Mouse (Mus musculus) hindbrain, embryonic 10.5 days (tissue): ENCODE measurements at regions not wholly inside any gene's neighbourhood (a gene's known extent, or its start where the extent isn't known, plus 50 kb on each side); places are given as distances from the start of the nearest gene placed in this dataset.

Source experiments
- DNase-seq: peaks from one replicate; pipeline ENCODE4 v3.0.0-alpha.2; 2017; ENCODE audit warnings: low spot score
- H3K27ac ChIP-seq: fragments of 300-500 bp; sonication (generic); 2 replicates; pipeline ENCODE4 v1.5.1; 2016; ENCODE audit warnings: mild to moderate bottlenecking, moderate library complexity
- H3K27me3 ChIP-seq: fragments of 300-500 bp; sonication (generic); 2 replicates; pipeline ENCODE4 v1.6.1; 2016; ENCODE audit warnings: mild to moderate bottlenecking; ENCODE audit not compliant: poor library complexity, insufficient read depth, severe bottlenecking
- H3K36me3 ChIP-seq: fragments of 300-500 bp; sonication (generic); 2 replicates; pipeline ENCODE4 v1.6.1; 2016; ENCODE audit warnings: mild to moderate bottlenecking, moderate library complexity
- H3K4me1 ChIP-seq: fragments of 300-500 bp; sonication (generic); replicated peaks from 2 replicates; pipeline ENCODE4 v1.6.1; 2016; ENCODE audit warnings: mild to moderate bottlenecking
- H3K4me3 ChIP-seq: fragments of 300-500 bp; sonication (generic); 2 replicates; pipeline ENCODE4 v1.5.1; 2016; ENCODE audit warnings: mild to moderate bottlenecking, moderate library complexity
- H3K9me3 ChIP-seq: fragments of 300-500 bp; sonication (generic); 2 replicates; pipeline ENCODE4 v1.6.1; 2016; ENCODE audit warnings: mild to moderate bottlenecking, moderate library complexity
- WGBS: fragments of 180-500 bp; shearing (Covaris S2); methylation state at CpG from one replicate; pipeline ENCODE4 v1.1.7; 2016; 5-methylcytosine and 5-hydroxymethylcytosine counted together

DNA sequence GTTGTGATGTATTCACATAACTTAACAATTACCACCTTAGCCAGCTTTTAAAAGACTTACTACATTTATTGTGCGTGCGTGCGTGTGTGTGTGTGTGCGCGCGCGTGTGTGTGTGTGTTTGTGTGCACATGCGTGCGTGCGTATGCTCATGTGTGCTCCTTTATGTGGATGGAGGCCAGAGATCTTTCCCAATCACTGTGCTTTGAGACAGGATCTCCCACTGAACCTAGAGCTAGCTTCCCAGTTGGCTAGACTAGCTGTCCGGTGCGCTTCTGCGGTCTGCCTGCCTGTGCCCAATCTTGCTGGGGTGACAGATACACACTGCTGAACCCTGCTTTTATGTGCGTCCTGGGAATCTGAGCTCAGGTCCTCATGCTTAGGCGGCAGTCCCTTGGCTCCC, 50.1 kb upstream of the Arhgap29 start:
- DNase-seq, result no peak
- Histone ChIP-seq H3K4me3 (no peak overlapping the region), H3K9me3 (no peaks in the 10 kb centered on the region), H3K4me1 (no peaks in the 10 kb centered on the region; the same call in 1 of the 2 replicates), H3K27ac (no peak overlapping the region), H3K36me3 (no peaks in the 10 kb centered on the region), H3K27me3 (0 out of 2 replicates have a peak, but pooled peaks cover 8% of the 10 kb centered on the region)
- 93% methylated on average over 15 of the region's 15 CpGs for WGBS

DNA sequence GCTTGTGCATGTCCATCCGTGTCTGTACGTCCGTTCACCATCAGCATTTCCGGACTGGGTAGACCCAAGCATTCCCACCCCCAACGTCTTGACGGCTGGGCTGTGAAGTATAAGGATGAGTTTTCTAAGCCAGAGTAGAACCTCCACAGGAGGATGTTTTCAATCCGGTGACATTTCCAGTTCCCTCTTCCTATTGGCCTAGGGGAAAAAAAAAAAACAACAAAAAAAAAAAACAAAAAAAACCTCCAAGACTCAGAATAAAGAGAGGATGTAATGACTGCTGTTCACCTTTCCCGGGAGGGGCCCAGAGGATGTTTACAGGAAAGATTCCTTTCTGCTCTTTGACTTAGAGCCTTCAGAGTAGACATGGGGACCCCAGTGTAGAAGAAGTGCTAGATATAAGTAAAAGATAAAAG, 51.9 kb upstream of the Arhgap29 start:
- WGBS, result 78% methylated on average over 8 of the region's 8 CpGs
- Histone ChIP-seq H3K27me3 (0 out of 2 replicates have a peak, but pooled peaks cover 7% of the 10 kb centered on the region), H3K27ac (no peak overlapping the region), H3K4me1 (no peaks in the 10 kb centered on the region; the same call in 1 of the 2 replicates), H3K36me3 (no peaks in the 10 kb centered on the region), H3K4me3 (no peak overlapping the region), H3K9me3 (no peaks in the 10 kb centered on the region)
- no peak for DNase-seq

DNA sequence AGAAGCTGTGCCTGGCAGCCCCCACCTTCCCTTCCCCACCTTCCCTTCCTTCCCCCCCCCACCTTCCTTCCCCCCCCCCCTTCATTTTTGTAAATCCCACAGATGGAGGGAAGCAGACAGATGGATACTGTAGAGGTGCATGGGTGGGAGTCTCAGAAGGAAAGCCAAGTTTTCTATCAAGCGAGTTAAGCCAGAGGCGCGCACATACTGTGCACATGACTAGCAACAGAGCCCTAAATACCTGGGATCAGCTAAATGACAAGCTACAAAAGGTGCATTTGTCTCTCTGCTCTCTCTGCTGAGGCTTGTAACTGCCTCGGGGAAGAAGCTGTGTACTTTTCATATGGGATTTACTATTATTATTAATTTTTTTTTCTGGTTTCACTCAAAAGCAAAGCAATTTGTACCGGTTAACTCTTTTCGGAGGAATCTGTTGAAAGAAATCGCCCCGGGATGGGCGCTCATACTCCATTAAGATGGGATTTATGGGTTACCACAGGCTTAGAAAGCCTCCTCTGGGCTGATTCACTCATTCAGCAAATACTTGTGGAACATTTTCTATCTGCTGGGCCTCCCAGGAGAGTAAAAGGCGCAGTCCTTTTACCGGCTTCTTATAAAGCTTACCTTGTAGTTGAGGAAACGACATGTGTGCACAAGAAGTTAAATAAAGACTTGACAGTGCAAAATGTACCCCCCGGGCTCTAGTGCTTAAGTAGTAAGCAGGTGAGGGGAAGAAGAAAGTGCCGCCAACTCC, 54.3 kb upstream of the Arhgap29 start:
- Histone ChIP-seq H3K27me3 (0 out of 2 replicates have a peak, but pooled peaks cover 2% of the 10 kb centered on the region), H3K36me3 (no peaks in the 10 kb centered on the region), H3K4me3 (no peak overlapping the region), H3K4me1 (no peaks in the 10 kb centered on the region; the same call in 1 of the 2 replicates), H3K9me3 (no peaks in the 10 kb centered on the region), H3K27ac (no peak overlapping the region)
- DNase-seq, result no peak
- 88% methylated on average over 14 of the region's 14 CpGs for WGBS

DNA sequence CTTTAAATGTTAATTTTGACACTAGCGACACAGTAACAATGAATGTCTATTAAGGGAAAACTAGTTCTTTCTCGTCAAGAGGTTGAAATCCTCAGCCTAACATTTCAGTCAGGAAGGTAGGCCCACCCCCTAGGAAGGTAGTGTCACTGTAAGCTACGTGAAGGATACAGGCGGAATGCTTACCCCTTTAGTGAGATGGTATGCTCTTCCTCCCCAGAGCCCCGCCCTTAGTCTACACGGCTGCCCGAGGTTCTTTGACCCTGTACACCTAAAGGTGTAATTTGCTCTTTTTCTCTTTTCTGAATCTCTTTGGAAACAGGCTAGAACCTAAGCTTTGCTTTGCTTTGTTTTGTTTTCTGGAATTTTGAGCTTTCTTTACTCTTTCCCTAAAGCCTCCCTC, 58.7 kb upstream of the Arhgap29 start:
- 81% methylated on average over 7 of the region's 7 CpGs for WGBS
- Histone ChIP-seq H3K27ac (no peak overlapping the region), H3K9me3 (no peaks in the 10 kb centered on the region), H3K4me1 (peaks cover 22% of the 10 kb centered on the region), H3K36me3 (no peaks in the 10 kb centered on the region), H3K4me3 (no peak overlapping the region), H3K27me3 (0 out of 2 replicates have a peak, but pooled peaks cover 2% of the 10 kb centered on the region)
- DNase-seq, result no peak

DNA sequence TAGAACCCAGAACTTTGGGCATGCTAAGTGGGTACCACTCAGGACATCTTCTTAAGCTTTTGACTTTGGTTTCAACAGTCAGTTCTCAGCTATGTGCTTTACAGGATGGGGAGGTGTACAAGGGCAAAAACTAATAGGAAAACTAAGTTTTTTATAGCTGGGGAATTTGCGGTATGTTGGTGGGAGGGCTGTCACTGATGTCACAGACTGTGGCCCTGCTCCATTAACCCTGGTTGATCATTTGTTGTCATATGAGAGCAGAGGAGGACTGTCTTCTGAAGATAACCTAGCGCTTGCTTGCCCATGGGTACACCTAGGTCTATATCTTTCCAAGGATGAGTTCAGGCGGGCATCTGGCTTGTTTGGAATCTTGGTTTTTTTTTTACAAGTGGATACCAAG, 59.7 kb upstream of the Arhgap29 start:
- WGBS, result 93% methylated on average over 3 of the region's 3 CpGs
- H3K36me3 ChIP-seq, result no peaks in the 10 kb centered on the region
- H3K9me3 ChIP-seq, result no peaks in the 10 kb centered on the region
- no peak for DNase-seq
- H3K4me3 ChIP-seq, result no peak overlapping the region
- H3K27me3 ChIP-seq, result peaks cover 9% of the 10 kb centered on the region
- peaks cover 22% of the 10 kb centered on the region for H3K4me1 ChIP-seq
- H3K27ac ChIP-seq, result no peak overlapping the region

DNA sequence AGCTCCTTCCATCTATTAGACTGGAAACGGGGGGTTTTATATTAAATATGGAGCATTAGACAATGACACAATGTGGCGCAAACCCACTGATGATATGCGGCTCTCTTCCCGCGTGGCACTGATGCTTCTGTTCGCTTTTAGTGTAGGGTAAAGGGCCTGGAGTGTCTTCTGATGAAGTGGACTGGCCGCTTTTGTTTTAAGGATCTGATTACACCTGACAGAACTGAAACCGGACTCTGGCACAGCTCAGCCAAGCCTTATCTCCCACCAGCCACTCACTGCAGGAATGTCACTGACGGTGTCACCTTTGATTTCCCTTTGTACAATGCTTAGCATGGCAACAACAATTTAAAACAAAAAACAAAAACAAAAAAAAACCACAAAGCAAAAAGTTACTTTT, 61.0 kb upstream of the Arhgap29 start:
- no peaks in the 10 kb centered on the region for H3K36me3 ChIP-seq
- no peak overlapping the region for H3K4me3 ChIP-seq
- 59% methylated on average over 9 of the region's 9 CpGs for WGBS
- H3K27me3 ChIP-seq, result peaks cover 13% of the 10 kb centered on the region
- H3K27ac ChIP-seq, result no peak overlapping the region
- DNase-seq, result no peak
- H3K4me1 ChIP-seq, result peaks cover 30% of the 10 kb centered on the region
- no peaks in the 10 kb centered on the region for H3K9me3 ChIP-seq

DNA sequence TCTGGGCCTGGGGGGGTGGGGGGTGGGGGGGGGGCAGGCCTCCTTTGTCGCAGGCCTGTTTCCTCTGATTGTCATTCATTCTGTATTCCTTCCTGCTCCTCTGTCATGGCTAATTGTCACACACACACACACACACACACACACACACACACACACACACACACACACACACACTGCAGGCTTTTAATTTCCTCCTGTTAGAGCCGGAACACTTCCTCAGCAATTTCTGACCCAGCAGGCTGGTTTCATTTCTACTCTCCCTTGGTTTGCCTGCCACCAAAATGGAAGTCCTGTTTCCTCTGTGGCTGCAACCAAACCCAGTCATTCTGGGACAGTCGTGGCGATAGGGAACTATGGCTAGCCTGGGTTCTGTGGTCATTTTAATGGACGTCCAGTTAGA, 61.8 kb upstream of the Arhgap29 start:
- peaks cover 21% of the 10 kb centered on the region for H3K27me3 ChIP-seq
- H3K4me3 ChIP-seq, result no peak overlapping the region
- no peaks in the 10 kb centered on the region for H3K36me3 ChIP-seq
- no peak overlapping the region for H3K27ac ChIP-seq
- peaks cover 30% of the 10 kb centered on the region for H3K4me1 ChIP-seq
- H3K9me3 ChIP-seq, result no peaks in the 10 kb centered on the region
- no peak for DNase-seq
- WGBS, result 40% methylated on average over 5 of the region's 5 CpGs

DNA sequence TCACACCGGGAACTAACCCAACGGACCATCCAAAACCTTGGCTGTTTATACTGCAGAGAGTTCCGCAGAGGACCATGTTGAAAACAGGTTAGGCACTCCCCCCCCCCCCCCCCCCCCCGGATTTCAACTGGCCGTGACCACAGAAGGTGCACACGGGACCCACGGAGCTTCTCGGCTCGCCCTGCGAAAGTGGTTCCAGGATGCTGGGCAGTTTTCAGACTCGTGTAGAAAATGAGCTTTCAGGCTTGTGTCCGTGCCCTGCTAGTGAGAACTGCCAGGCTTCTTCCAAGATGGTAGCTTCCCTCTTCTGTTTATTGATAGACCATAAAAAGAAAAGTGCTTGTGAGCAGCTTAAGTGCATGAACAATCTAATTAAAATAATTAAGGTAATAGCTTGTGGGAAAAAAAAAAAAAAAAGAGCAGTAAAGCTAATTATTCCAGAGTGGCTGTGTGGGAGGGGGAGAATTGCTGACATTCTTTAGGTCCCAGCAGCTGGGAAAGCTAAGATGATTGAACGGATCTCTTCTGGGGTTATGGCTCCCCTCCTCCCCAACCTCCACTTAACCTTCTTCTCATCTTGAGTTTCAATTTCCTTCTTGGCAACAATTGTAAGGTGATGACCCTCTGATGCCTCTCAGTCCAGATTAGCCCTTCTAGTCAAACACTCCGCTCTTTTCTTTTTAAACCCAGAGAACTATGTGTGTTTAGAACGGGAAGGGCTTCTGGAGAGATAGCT, 65.3 kb upstream of the Arhgap29 start:
- DNase-seq, result peak; percentile 27
- Histone ChIP-seq H3K4me1 (peaks cover 35% of the 10 kb centered on the region), H3K27me3 (peaks cover 24% of the 10 kb centered on the region), H3K27ac (no peak overlapping the region), H3K36me3 (no peaks in the 10 kb centered on the region), H3K4me3 (no peak overlapping the region), H3K9me3 (no peaks in the 10 kb centered on the region)
- WGBS, result 27% methylated on average over 15 of the region's 15 CpGs

DNA sequence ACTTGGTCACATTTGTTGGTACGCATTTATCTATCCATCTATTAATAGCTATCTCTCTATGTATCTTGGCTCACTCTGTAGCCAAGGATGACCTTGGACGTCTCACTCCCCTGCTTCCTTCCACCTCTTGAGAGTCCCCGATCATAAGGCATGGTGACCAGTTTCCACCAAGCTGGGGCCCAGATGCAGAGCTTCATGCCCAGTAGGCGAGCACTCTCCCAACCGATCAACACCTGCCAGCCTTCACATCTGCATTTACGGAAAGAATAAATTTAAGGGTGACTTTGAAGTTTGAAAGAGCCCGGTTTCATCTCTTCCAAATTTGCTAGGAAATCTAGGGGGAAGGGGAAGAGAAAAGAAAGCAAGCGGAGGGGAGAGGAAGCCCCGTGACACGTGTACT, 66.0 kb upstream of the Arhgap29 start:
- Histone ChIP-seq H3K9me3 (no peaks in the 10 kb centered on the region), H3K4me1 (peaks cover 34% of the 10 kb centered on the region), H3K36me3 (no peaks in the 10 kb centered on the region), H3K27me3 (peaks cover 24% of the 10 kb centered on the region), H3K27ac (no peak overlapping the region), H3K4me3 (no peak overlapping the region)
- DNase-seq, result no peak
- WGBS, result 39% methylated on average over 10 of the region's 10 CpGs

DNA sequence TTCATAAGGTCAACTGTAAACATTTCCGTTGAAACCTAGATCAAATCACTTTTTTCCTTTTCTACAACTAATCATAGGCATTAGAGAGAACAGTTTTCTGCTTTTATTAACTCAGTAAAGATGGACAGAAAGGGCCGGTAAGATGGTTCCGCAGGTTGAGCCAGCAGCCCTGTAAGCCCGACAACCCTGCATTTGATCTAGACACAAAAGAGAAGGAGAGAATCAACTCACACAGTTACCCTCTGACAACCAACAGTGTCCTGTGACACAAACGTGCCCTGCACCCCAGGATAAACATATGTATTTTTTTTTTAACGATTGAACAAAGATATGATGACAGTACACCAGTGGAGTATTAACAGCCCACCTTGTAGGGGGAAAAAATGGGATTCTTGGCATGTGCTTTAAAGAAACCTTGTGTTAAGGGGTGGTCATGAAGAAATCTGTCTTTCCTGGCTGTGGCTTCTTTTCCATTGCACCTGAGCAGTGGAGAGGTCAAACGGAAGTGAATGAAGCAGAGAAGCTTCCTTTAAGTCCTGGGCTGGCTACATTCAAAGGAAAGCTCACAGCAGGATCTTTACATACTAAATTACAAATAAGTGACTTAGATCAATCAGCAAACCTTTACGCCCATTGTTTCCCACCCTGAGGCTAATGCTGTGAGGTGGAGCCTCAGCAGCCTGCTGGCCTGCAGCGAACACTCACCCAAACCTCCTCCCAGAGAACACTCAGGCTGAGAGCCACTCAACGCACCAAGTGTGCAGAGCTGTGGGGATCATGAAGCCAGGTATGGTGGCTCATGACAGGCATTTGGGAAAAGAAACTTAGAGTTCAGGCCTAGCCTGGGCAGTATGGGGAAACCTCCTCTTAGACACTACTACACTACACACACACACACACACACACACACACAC, 66.8 kb upstream of the Arhgap29 start:
- WGBS, result 13% methylated on average over 10 of the region's 10 CpGs
- Histone ChIP-seq H3K27ac (no peak overlapping the region), H3K4me3 (no peak overlapping the region), H3K27me3 (peaks cover 24% of the 10 kb centered on the region), H3K36me3 (no peaks in the 10 kb centered on the region), H3K4me1 (peaks cover 26% of the 10 kb centered on the region), H3K9me3 (no peaks in the 10 kb centered on the region)
- DNase-seq, result no peak

DNA sequence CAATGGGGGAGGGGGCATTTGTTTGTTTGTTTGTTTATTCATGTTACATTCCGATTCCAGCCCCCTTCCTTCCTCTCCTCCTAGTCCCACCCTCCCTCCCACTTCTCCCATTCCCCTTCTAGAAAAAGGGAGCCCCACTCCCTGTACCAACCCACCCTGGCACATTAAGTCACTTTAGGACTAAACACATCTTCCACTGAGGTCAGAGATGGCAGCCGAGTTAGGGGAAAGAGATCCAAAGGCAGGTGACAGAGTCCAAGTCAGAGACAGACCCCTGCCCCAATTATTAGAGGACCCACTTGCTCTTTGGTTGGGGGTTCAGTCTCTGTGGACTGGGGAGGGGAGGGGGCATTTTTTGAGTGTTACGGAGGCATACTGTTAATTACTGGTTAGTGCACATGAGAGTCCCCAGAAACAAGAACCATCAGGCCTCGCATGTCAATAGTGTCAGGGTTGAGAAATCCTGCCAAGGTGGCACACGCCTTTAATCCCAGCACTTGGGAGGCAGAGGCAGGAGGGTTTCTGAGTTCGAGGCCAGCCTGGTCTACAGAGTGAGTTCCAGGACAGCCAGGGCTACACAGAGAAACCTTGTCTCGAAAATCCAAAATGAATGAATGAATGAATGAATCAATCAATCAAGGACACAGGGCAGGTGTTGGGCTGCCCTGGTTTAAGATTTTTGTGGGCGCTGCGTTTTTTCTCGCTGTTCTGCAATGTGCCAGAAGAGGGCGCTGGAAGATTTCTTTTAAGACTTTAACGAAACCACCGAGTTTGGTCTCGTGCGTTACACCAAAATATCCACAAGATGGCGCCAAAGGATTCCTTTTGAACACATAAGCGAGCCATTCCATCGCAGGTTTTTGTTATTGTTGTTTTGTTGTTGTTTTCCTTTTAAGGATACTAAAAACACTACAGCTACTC, 67.8 kb upstream of the Arhgap29 start:
- 24% methylated on average over 18 of the region's 18 CpGs for WGBS
- H3K4me1 ChIP-seq, result peaks cover 22% of the 10 kb centered on the region; the same call in 1 of the 2 replicates
- no peaks in the 10 kb centered on the region for H3K9me3 ChIP-seq
- H3K27ac ChIP-seq, result no peak overlapping the region
- H3K36me3 ChIP-seq, result no peaks in the 10 kb centered on the region
- DNase-seq, result peak; percentile 85
- peaks cover 24% of the 10 kb centered on the region for H3K27me3 ChIP-seq
- no peak overlapping the region for H3K4me3 ChIP-seq

DNA sequence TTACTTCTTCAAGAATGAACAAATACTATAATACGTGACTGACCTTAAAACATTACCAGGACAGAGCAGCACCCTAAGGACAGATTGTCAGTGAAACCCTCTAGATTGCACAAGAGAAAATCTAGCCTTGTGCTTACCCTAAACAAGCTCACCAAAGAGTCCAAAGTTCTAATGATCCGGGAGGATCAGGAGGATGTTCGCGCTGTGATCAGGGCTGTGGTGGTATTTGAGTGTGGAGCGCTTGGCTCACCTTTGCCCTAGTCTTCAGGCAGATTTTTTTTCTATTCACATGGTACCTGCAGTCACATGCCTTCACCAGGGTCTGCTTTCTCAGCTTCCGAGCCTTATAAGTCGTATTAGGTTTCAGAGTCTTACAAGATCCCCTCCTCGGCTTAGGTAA, 65.3 kb upstream of the Abcd3 start:
- no peaks in the 10 kb centered on the region for H3K9me3 ChIP-seq
- no peak for DNase-seq
- H3K4me3 ChIP-seq, result no peak overlapping the region
- H3K27ac ChIP-seq, result no peak overlapping the region
- H3K36me3 ChIP-seq, result no peaks in the 10 kb centered on the region
- WGBS, result 82% methylated on average over 8 of the region's 8 CpGs
- peaks cover 6% of the 10 kb centered on the region; the same call in 1 of the 2 replicates for H3K4me1 ChIP-seq
- peaks cover 2% of the 10 kb centered on the region; the same call in 1 of the 2 replicates for H3K27me3 ChIP-seq
